Mouse (Mus musculus) monocyte, adult 5-6 weeks (primary cell): ENCODE results near the gene Cnbp. TPM values are rescaled to one million over a fixed set of nuclear protein-coding genes. Genes with fewer than 3 reads are reported as not detected.
A peak's percentile ranks its signal among the peaks of the same experiment; 100 is the strongest.

Experiments used
- ATAC-seq: fragments of 153-309, 156-312 bp; replicated peaks from 2 replicates; pipeline ENCODE4 v1.8.0; 2017; ENCODE audit warnings: mild to moderate bottlenecking; ENCODE audit not compliant: low TSS enrichment, insufficient number of reproducible peaks, severe bottlenecking, poor library complexity, low FRiP score
- total RNA-seq: library from RNA; stranded (forward); fragments of 200-1000, 200-491, 200-594 nt; gene quantifications from 3 replicates; pipeline ENCODE4 v1.2.3, GENCODE M21; 2017

The Cnbp gene
- 887 to 1,002 TPM (median 999 TPM) in 3 replicates for total RNA-seq

- ATAC-seq, result peak; percentile 96
Observed at GRCm38 (mm10) chr6:87850900-87851614, at the start of gene Cnbp. Cnbp (minus strand) TSS chr6:87851106.

- no peak for ATAC-seq
Observed at GRCm38 (mm10) chr6:87898028-87898427, 47.1 kb upstream of the Cnbp start.

GRCm38 (mm10) chr6:87893931-87894330 is 43.0 kb upstream of the Cnbp start:
- ATAC-seq, result no peak

GRCm38 (mm10) chr6:87887594-87888233 is 36.8 kb upstream of the Cnbp start, which contains the start of gene Copg1:
Copg1 (plus strand) TSS chr6:87887814.
- peak; percentile 97 for ATAC-seq

- no peak for ATAC-seq
Observed at GRCm38 (mm10) chr6:87886721-87887120, 35.8 kb upstream of the Cnbp start.

GRCm38 (mm10) chr6:87882816-87883215 is 31.9 kb upstream of the Cnbp start:
- no peak for ATAC-seq

GRCm38 (mm10) chr6:87882221-87882620 is 31.3 kb upstream of the Cnbp start:
- ATAC-seq, result no peak

GRCm38 (mm10) chr6:87879628-87880027 is 28.7 kb upstream of the Cnbp start:
- ATAC-seq, result no peak

- no peak for ATAC-seq
Observed at GRCm38 (mm10) chr6:87879010-87879409, 28.1 kb upstream of the Cnbp start.

- peak; percentile 62; the same call in 1 of the 2 replicates for ATAC-seq
Observed at GRCm38 (mm10) chr6:87876068-87876643, 25.2 kb upstream of the Cnbp start.

GRCm38 (mm10) chr6:87875562-87875961 is 24.7 kb upstream of the Cnbp start:
- no peak for ATAC-seq

- ATAC-seq, result no peak
Observed at GRCm38 (mm10) chr6:87875083-87875482, 24.2 kb upstream of the Cnbp start.

GRCm38 (mm10) chr6:87873963-87874362 is 23.1 kb upstream of the Cnbp start:
- ATAC-seq, result no peak

- no peak for ATAC-seq
Observed at GRCm38 (mm10) chr6:87873104-87873503, 22.2 kb upstream of the Cnbp start.

- ATAC-seq, result no peak
Observed at GRCm38 (mm10) chr6:87871240-87871639, 20.3 kb upstream of the Cnbp start.

- ATAC-seq, result no peak
Observed at GRCm38 (mm10) chr6:87870440-87870839, 19.5 kb upstream of the Cnbp start.

- no peak for ATAC-seq
Observed at GRCm38 (mm10) chr6:87868871-87869506, 18.1 kb upstream of the Cnbp start.

GRCm38 (mm10) chr6:87867256-87867655 is 16.4 kb upstream of the Cnbp start:
- no peak for ATAC-seq

GRCm38 (mm10) chr6:87866211-87866610 is 15.3 kb upstream of the Cnbp start:
- ATAC-seq, result no peak
